Mouse (Mus musculus): ENCODE measurements around the gene Grk2.
"Not testable (repeated sequence)": the region's sequence is repeated elsewhere in the genome, so short reads cannot be mapped to it uniquely, and the experiment has no call there.

Gene Grk2

DNA sequence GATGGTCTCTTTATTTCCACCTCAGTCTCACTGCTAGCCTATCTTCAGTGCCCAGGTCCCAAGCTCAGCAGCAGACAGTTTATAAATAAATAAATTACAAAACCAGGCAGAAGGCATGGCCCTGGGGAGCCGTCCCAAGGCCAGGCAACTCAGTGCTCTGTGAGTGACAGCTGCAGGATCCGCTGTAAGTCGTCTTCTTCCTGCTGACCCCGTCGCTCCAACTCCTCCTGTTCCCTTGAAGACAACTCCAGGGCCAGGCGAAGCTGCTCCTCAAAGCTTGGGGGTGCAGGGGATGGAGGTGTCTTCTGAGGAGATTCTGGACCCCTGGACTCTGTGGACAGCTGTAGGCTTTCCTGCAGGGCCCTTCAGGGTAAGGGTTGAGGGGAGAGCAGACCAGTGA is 35.8 kb downstream of the Grk2 start:
- no peak for DNase-seq (ENCODE audit: low spot score in 2 of 2)

DNA sequence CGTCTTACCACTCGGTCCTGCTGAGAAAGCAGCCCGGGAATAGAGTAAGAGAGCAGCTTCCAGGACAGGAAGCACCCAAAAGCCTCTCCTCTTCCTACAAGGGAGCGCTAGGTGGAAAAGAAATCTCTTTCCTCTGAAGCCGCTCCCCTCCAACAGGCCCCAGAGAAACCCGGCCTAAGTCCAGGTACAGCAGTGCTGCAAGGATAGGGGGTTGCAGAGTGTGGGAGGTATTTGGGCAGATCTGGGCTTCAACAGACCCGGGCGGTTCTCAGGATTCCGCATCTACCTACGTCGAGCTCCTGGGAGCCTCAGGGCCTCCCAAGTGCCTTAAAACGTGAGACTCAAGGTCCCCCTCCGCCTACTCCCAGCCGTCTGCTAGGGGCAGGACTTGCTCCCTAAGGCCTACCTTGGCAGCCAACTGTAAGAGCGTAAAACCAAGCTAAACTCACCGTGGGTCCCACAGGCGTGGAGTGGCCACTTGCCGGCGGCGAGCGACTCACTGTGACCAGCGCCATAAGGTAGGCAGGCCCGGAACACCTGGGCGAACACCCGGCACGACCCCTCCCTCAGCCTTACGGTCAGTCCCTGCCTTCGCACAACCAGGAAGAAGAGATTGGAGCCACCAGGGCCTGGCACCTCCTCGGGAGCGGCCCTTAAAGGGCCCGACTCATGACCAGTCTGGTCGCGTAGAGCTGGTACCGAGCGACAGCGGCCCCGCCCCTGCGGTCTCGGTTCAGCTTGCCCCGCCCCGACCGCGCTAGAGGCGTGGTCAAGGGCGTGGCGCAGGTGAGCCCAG is 37.3 kb downstream of the Grk2 start, which contains the start of gene Ssh3:
Ssh3 (minus strand) TSS at position 615 of the 796 bp plus-strand sequence.
- peak in 1 of 2 experiments; percentile 76 for DNase-seq (ENCODE audit: low spot score in 2 of 2)

GRCm38 (mm10) chr19:4265956-4266355 is 40.1 kb downstream of the Grk2 start:
- DNase-seq (ENCODE audit: low spot score in 2 of 2) = no peak

DNA sequence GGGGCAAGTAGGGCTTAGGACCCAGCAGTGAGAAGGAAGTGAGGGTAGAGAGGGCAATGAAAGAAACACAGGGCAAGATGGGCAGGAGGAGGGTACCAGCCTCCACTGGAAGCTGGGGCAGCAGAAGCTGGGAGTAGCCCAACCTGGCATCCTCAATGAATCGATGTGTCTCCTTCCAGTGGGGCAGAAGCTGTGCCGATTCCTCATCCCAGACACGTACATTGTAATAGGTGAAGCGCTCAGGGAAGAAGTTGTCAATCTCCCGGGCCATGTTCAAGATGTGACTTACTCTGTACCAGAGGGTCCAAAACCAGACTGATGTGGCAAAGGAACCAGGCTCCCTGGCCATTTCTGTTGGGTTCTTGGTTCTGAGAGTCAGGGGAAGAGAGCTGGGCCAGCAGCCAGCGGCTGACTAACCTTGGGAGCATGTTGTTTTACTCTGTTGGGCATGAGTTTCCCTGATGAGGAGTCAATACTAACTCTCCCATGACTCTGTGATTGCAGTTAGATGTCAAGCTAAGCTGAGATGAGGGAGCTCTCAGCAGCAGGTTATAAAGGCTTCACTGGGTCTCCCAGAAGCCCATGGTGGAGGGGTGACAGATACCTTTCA is 41.7 kb downstream of the Grk2 start:
- no peak for DNase-seq (ENCODE audit: low spot score in 2 of 2)

DNA sequence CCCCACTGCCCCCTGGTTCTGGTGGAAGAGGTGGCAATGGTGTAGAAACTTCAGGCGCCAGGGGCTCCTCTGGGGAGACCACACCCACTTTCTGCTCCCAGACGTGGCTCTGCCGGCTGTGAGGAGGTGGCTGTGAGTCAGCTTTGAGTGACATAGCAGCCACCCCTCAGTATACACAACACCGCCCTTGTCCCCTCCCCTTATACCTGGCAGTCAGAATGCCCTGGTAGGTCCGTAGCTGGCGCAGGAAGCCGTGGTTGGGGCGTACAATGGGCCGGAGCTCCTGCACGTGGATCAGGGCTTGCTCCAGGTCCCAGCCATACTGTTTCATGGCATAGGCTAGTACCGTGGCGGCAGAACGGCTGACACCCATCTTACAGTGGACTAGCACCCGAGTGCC is 42.3 kb downstream of the Grk2 start:
- DNase-seq (ENCODE audit: low spot score in 2 of 2) = no peak

- no peak for DNase-seq (ENCODE audit: low spot score in 2 of 2)
These were observed 43.3 kb downstream of the Grk2 start for GRCm38 (mm10) chr19:4262756-4263155.

- no peak for DNase-seq (ENCODE audit: low spot score in 2 of 2)
These were observed 44.9 kb downstream of the Grk2 start for GRCm38 (mm10) chr19:4261038-4261698.

DNA sequence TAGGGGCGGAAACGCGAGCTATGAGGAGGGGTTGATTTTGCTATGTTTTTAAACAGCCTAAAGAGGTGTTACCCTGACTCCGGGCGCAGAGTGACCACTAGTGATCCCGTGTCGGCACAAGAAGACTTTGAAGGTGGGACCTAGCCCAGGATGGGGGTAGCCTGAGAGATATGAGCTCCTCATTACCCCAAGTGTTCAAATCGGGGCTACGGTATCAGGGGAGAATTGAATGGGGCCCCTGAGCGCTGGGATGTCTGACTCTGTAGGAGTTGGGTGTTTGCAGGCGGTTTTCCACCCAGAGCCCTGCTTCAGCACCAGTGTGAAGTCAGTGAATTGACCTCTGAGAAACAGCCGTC is 48.1 kb downstream of the Grk2 start:
- no peak for DNase-seq (ENCODE audit: low spot score in 2 of 2)

DNA sequence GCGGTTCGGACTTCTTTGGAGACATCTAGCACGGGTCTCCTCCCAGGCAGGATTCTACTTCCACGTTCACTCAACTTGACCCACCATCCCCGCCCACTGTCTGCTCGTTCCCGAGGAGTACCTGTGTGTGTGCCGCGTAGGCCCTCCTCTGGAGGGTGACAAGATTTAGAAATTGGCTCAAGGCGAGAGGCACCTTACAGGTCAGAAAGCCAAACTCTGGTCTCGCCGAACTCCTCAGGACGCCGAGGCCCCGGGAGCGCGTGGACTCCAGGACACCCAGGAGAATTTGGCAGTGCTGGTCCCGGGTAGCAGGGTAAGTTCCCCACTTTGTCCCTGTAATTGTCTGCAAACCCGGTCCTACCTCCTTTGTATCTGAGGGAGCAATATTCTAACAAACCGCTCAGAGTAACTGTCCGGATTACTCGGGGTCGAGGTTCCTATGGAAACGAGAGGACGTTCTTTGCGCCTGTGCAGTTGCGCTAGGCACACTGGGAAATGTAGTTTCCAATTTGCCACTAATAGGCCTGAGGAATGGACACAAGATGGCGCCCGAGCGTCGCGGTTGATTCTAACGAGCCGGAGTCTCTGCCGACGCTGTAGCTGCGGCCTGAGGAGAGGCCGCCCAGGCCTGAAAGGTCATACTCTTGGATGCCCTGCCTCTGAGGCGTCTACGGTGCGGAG is 48.7 kb downstream of the Grk2 start:
- DNase-seq (ENCODE audit: low spot score in 2 of 2) = peak; percentile 84 to 96

DNA sequence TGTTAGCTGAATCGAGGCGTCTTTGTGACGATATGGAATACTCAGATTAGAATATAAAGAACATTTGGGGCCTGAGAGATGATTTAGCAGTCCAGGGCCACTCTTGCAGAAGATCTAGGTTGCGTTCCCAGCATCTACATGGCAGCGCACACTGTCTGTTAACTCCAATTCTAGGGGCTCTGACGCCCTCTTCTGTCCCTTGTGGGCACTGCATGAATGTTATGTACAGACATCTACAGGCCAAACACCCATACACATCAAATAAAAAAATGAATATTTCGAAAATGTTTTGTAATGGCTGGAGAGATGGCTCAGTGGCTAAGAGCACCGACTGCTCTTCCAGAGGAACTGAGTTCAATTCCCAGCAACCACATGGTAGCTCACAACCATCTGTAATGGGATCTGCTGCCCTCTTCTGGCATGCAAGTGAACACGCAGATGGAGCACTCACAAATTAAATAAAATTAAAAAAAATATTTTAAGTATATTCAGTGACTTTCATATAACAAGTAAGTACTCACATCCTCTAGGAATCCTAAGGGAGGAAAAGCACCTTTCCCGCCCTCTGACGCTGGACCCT is 50.3 kb downstream of the Grk2 start:
- DNase-seq (ENCODE audit: low spot score in 2 of 2) = no peak

GRCm38 (mm10) chr19:4254230-4254629 is 51.8 kb downstream of the Grk2 start:
- DNase-seq (ENCODE audit: low spot score in 2 of 2) = no peak

GRCm38 (mm10) chr19:4248683-4249082 is 57.3 kb downstream of the Grk2 start:
- not testable (repeated sequence) for DNase-seq (ENCODE audit: low spot score in 2 of 2)

DNA sequence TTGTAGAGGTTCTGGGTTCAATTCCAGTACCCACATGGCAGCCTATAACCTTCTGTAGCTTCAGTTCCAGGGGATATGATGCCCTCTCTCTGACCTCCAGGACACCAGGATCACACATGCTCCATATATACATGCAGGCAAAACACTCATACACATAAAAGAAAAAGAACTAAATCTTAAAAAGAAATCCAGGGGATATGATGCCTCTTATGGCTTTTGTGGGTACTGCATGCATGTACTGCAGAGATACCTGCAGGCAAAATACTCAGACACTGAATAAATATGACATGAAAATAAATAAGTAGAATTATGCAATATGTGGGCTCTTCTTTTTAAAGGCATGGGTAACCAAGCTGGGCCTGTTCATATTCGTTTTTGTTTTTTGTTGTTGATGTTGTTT is 59.0 kb downstream of the Grk2 start:
- DNase-seq (ENCODE audit: low spot score in 2 of 2) = no peak

- no peak for DNase-seq (ENCODE audit: low spot score in 2 of 2)
These were observed 61.2 kb downstream of the Grk2 start for GRCm38 (mm10) chr19:4244775-4245174.

DNA sequence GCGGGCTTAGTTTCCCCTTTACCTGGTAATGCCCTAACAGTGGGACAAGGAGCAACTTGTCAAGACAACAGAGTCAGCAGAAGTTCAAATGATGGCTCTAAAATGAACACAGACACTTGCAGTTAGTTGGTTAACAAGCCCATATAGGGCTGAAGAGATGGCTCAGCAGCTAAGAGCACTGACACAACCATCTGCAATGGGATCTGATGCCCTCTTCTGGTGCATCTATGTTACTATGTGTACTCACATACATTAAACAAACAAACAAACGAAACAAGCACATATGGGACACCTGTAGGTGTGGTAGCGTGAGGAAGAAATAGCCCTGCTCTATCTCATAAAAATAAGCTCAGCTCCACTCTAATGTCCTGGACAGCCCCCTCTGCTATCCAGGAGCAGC is 63.6 kb downstream of the Grk2 start:
- DNase-seq (ENCODE audit: low spot score in 2 of 2) = no peak

- no peak for DNase-seq (ENCODE audit: low spot score in 2 of 2)
These were observed 65.8 kb downstream of the Grk2 start for GRCm38 (mm10) chr19:4240247-4240668.
